Mouse (Mus musculus): Measurements from ENCODE around the gene Cdca8. TPM values are rescaled to one million over a fixed set of nuclear protein-coding genes. Genes with fewer than 3 reads are reported as not detected.

Cdca8 gene
- polyA plus RNA-seq, 1 experiment = not detected

- no peak for TF ChIP-seq CTCF (IDR thresholded peaks at IDR 0.05; ENCODE audit: insufficient read depth, low read depth, low read length)
- TF ChIP-seq POLR2A (IDR thresholded peaks at IDR 0.05; ENCODE audit: insufficient read depth, low read depth, low read length) = no peak
- Histone ChIP-seq H3K4me3 (ENCODE audit: insufficient read depth, low read depth, low read length) (no peak overlapping the region), H3K27ac (ENCODE audit: insufficient read depth, low read depth, low read length) (no peak overlapping the region), H3K4me1 (ENCODE audit: control insufficient read depth, insufficient read depth, low read length) (no peaks in the 10 kb centered on the region)
- WGBS = 81% methylated on average over 11 of the region's 11 CpGs
Observed at GRCm38 (mm10) chr4:124960940-124961339, 21.8 kb upstream of the Cdca8 start.

GRCm38 (mm10) chr4:124959062-124959461, 20.0 kb upstream of the Cdca8 start:
- Histone ChIP-seq H3K4me3 (ENCODE audit: insufficient read depth, low read depth, low read length) (no peak overlapping the region), H3K4me1 (ENCODE audit: control insufficient read depth, insufficient read depth, low read length) (no peaks in the 10 kb centered on the region), H3K27ac (ENCODE audit: insufficient read depth, low read depth, low read length) (no peak overlapping the region)
- WGBS = 82% methylated on average over 11 of the region's 11 CpGs
- no peak for TF ChIP-seq POLR2A (IDR thresholded peaks at IDR 0.05; ENCODE audit: insufficient read depth, low read depth, low read length)
- no peak for TF ChIP-seq CTCF (IDR thresholded peaks at IDR 0.05; ENCODE audit: insufficient read depth, low read depth, low read length)

GRCm38 (mm10) chr4:124957284-124957683, 18.2 kb upstream of the Cdca8 start:
- TF ChIP-seq CTCF (IDR thresholded peaks at IDR 0.05; ENCODE audit: insufficient read depth, low read depth, low read length) (no peak), POLR2A (IDR thresholded peaks at IDR 0.05; ENCODE audit: insufficient read depth, low read depth, low read length) (no peak)

DNA sequence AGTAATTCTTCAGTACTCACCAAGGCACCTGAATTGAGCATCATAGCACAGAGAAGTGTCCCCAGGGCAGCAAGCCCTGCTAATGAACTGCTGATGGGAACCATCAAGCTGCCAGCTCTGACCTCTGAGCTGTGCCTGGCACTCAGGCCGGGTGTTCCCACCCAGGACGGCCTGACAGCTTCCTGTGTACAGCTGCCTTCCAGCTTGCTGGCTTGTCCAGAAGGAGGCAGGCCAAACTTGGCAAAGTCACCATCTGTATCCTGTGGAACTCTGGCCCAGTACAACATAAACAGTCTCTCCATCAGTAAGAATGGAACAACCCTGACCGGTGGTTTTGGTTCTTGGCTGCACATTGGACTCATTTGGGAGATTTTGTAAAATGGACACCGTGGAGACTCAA, 14.4 kb upstream of the Cdca8 start:
- no peaks in the 10 kb centered on the region for H3K4me1 ChIP-seq (ENCODE audit: control insufficient read depth, insufficient read depth, low read length)
- no peak overlapping the region for H3K27ac ChIP-seq (ENCODE audit: insufficient read depth, low read depth, low read length)
- 56% methylated on average over 4 of the region's 4 CpGs for WGBS
- H3K4me3 ChIP-seq (ENCODE audit: insufficient read depth, low read depth, low read length) = no peak overlapping the region
- TF ChIP-seq POLR2A (IDR thresholded peaks at IDR 0.05; ENCODE audit: insufficient read depth, low read depth, low read length) = no peak
- no peak for TF ChIP-seq CTCF (IDR thresholded peaks at IDR 0.05; ENCODE audit: insufficient read depth, low read depth, low read length)

More at GRCm38 (mm10) chr4:124957284-124957683, 18.2 kb upstream of the Cdca8 start:
- no peak overlapping the region for H3K4me3 ChIP-seq (ENCODE audit: insufficient read depth, low read depth, low read length)
- H3K4me1 ChIP-seq (ENCODE audit: control insufficient read depth, insufficient read depth, low read length) = no peaks in the 10 kb centered on the region
- H3K27ac ChIP-seq (ENCODE audit: insufficient read depth, low read depth, low read length) = no peak overlapping the region
- 80% methylated on average over 2 of the region's 2 CpGs for WGBS

- WGBS = 54% methylated on average over 10 of the region's 10 CpGs
- no peak for TF ChIP-seq POLR2A (IDR thresholded peaks at IDR 0.05; ENCODE audit: insufficient read depth, low read depth, low read length)
- no peak for TF ChIP-seq CTCF (IDR thresholded peaks at IDR 0.05; ENCODE audit: insufficient read depth, low read depth, low read length)
- Histone ChIP-seq H3K4me3 (ENCODE audit: insufficient read depth, low read depth, low read length) (no peak overlapping the region), H3K27ac (ENCODE audit: insufficient read depth, low read depth, low read length) (no peak overlapping the region), H3K4me1 (ENCODE audit: control insufficient read depth, insufficient read depth, low read length) (no peaks in the 10 kb centered on the region)
Observed at GRCm38 (mm10) chr4:124951036-124951433, 11.9 kb upstream of the Cdca8 start.

- WGBS = 80% methylated on average over 21 of the region's 21 CpGs
- Histone ChIP-seq H3K4me1 (ENCODE audit: control insufficient read depth, insufficient read depth, low read length) (no peaks in the 10 kb centered on the region), H3K27ac (ENCODE audit: insufficient read depth, low read depth, low read length) (no peak overlapping the region), H3K4me3 (ENCODE audit: insufficient read depth, low read depth, low read length) (no peak overlapping the region)
- TF ChIP-seq POLR2A (IDR thresholded peaks at IDR 0.05; ENCODE audit: insufficient read depth, low read depth, low read length) (no peak), CTCF (IDR thresholded peaks at IDR 0.05; ENCODE audit: insufficient read depth, low read depth, low read length) (no peak)
Observed at GRCm38 (mm10) chr4:124950181-124951035, 11.3 kb upstream of the Cdca8 start.

- TF ChIP-seq POLR2A (IDR thresholded peaks at IDR 0.05; ENCODE audit: insufficient read depth, low read depth, low read length) (no peak), CTCF (IDR thresholded peaks at IDR 0.05; ENCODE audit: insufficient read depth, low read depth, low read length) (no peak)
- Histone ChIP-seq H3K27ac (ENCODE audit: insufficient read depth, low read depth, low read length) (no peak overlapping the region), H3K4me1 (ENCODE audit: control insufficient read depth, insufficient read depth, low read length) (no peaks in the 10 kb centered on the region), H3K4me3 (ENCODE audit: insufficient read depth, low read depth, low read length) (no peak overlapping the region)
- WGBS = 45% methylated on average over 3 of the region's 3 CpGs
Observed at GRCm38 (mm10) chr4:124949488-124949887, 10.4 kb upstream of the Cdca8 start.

- Histone ChIP-seq H3K4me3 (ENCODE audit: insufficient read depth, low read depth, low read length) (no peak overlapping the region), H3K4me1 (ENCODE audit: control insufficient read depth, insufficient read depth, low read length) (no peaks in the 10 kb centered on the region), H3K27ac (ENCODE audit: insufficient read depth, low read depth, low read length) (no peak overlapping the region)
- TF ChIP-seq POLR2A (IDR thresholded peaks at IDR 0.05; ENCODE audit: insufficient read depth, low read depth, low read length) (no peak), CTCF (IDR thresholded peaks at IDR 0.05; ENCODE audit: insufficient read depth, low read depth, low read length) (no peak)
- 53% methylated on average over 2 of the region's 2 CpGs for WGBS
Observed at GRCm38 (mm10) chr4:124944961-124945360, 5.8 kb upstream of the Cdca8 start.

DNA sequence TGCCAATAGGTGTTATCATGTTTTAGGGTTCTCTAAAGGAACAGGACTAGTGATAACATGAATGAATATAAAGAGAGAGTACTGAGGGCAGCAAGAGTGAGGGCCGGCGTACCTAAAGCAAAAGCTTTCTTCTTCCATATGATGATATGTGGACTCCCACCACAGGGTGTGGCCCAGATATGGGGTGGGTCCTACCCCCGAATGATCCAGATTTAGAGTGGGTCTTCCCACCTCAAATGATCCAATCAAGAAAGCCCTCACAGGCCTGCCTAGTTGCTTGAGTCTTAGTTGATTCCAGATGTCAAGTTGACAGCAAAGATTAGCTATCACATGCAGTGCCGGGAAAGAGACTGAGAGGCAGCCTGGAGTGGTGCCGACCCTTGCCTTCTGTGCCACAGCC, 4.7 kb upstream of the Cdca8 start:
- 81% methylated on average over 5 of the region's 5 CpGs for WGBS
- H3K4me1 ChIP-seq (ENCODE audit: control insufficient read depth, insufficient read depth, low read length) = no peaks in the 10 kb centered on the region
- no peak overlapping the region for H3K27ac ChIP-seq (ENCODE audit: insufficient read depth, low read depth, low read length)
- TF ChIP-seq CTCF (IDR thresholded peaks at IDR 0.05; ENCODE audit: insufficient read depth, low read depth, low read length) = no peak
- no peak for TF ChIP-seq POLR2A (IDR thresholded peaks at IDR 0.05; ENCODE audit: insufficient read depth, low read depth, low read length)
- no peak overlapping the region for H3K4me3 ChIP-seq (ENCODE audit: insufficient read depth, low read depth, low read length)
